Mouse (Mus musculus): Measurements from ENCODE around the gene Palld.

GRCm38 (mm10) chr8:61552755-61553402 is 349.6 kb downstream of the Palld start:
- TF ChIP-seq CTCF (conservative IDR thresholded peaks at IDR 0.05 in 1 of 2, IDR thresholded peaks at IDR 0.05 in 1 of 2; ENCODE audit: low read depth in 2 of 2, low read length in 2 of 2) (no peak), POLR2A (IDR thresholded peaks at IDR 0.05; ENCODE audit: low read depth, low read length) (peak; percentile 25; the same call in 1 of the 2 replicates), E2F4 (IDR thresholded peaks at IDR 0.05; ENCODE audit: insufficient replicate concordance, low read depth, low read length) (no peak), HCFC1 (IDR thresholded peaks at IDR 0.05; ENCODE audit: low read depth, low read length) (no peak), ELF1 (IDR thresholded peaks at IDR 0.05; ENCODE audit: low read depth, low read length) (peak; percentile 49; the same call in 1 of the 2 replicates), NRF1 (IDR thresholded peaks at IDR 0.05; ENCODE audit: low read depth, low read length) (no peak), BHLHE40 (IDR thresholded peaks at IDR 0.05; ENCODE audit: low read depth, low read length) (peak; percentile 53), MEF2A (IDR thresholded peaks at IDR 0.05; ENCODE audit: borderline replicate concordance, low read depth, low read length) (peak; percentile 90), KAT2A (IDR thresholded peaks at IDR 0.05; ENCODE audit: insufficient replicate concordance, low read length) (0 out of 2 replicates have a peak, but pooled peaks have one; percentile 14), JUND (conservative IDR thresholded peaks at IDR 0.05; ENCODE audit: low read depth, low read length) (peak; percentile 76), EP300 (IDR thresholded peaks at IDR 0.05; ENCODE audit: low read length) (peak; percentile 78), POLR2AphosphoS2 (IDR thresholded peaks at IDR 0.05; ENCODE audit: low read depth, low read length) (no peak), SIN3A (IDR thresholded peaks at IDR 0.05; ENCODE audit: low read length) (peak; percentile 68), USF1 (IDR thresholded peaks at IDR 0.05; ENCODE audit: low read depth, low read length) (no peak)
